In genomic region chr7:30477415-30478381, GRCm38 (mm10) we compare ENCODE assay signal across 8 mouse cellular contexts. TPM values are rescaled to one million over a fixed set of nuclear protein-coding genes. Genes with fewer than 3 reads are reported as not detected.
DNase-seq lines count a peak whose midpoint lies in the region; ATAC-seq and TF ChIP-seq lines count a peak whose summit lies in the region.

No protein-coding gene starts in this region.

- no peak for TF ChIP-seq CTCF in kidney, postnatal 0 days (IDR thresholded peaks at IDR 0.05; ENCODE audit: low read depth)
- TF ChIP-seq CTCF in kidney, adult 2 months (conservative IDR thresholded peaks at IDR 0.05; ENCODE audit: insufficient read depth, insufficient read length, low read depth, low read length), result no peak
- TF ChIP-seq CTCF in liver, postnatal 0 days (IDR thresholded peaks at IDR 0.05; ENCODE audit: low read depth), result no peak

- H3K4me3 ChIP-seq in kidney, postnatal 0 days (replicated peaks; ENCODE audit: low read depth, low read length), result no peak overlapping the region; the same call in 1 of the 2 replicates
- H3K4me3 ChIP-seq in kidney, adult 2 months (ENCODE audit: insufficient read depth, low read depth, low read length), result no peak overlapping the region
- peak overlapping the region; percentile 40 for H3K4me3 ChIP-seq in hindbrain, embryonic 15.5 days
- no peak overlapping the region for H3K4me3 ChIP-seq in liver, postnatal 0 days (ENCODE audit: low read depth, low read length)

- no peak for TF ChIP-seq EP300 in liver, postnatal 0 days (IDR thresholded peaks at IDR 0.05; ENCODE audit: low read depth)

- peak; percentile 93 for DNase-seq in kidney, postnatal 0 days (ENCODE audit: low spot score)
- no peak for DNase-seq in kidney, adult 2 months
- DNase-seq in embryo, embryonic 11 days, result peak; percentile 65
- no peak for DNase-seq in liver, postnatal 0 days
- peak; percentile 78 for DNase-seq in yolk sac, embryonic 10.5 days (ENCODE audit: low spot score)
- no peak for DNase-seq in urinary bladder, adult 2 months (ENCODE audit: low spot score)

- ATAC-seq in kidney, postnatal 0 days (replicated peaks; ENCODE audit: low FRiP score, low read depth), result 0 out of 2 replicates have a peak, but pooled peaks have one; percentile 43
- peak; percentile 62; the same call in 1 of the 2 replicates for ATAC-seq in hindbrain, embryonic 15.5 days (ENCODE audit: low FRiP score, low read depth)
- no peak for ATAC-seq in liver, postnatal 0 days
- no peak for ATAC-seq in CD4-positive, CD25-positive, alpha-beta regulatory T cell, adult 4 months

- H3K4me1 ChIP-seq in kidney, postnatal 0 days (replicated peaks; ENCODE audit: insufficient read depth, low read length), result no peaks in the 10 kb centered on the region
- H3K4me1 ChIP-seq in kidney, adult 2 months (ENCODE audit: control insufficient read depth, insufficient read depth, low read length), result no peaks in the 10 kb centered on the region
- H3K4me1 ChIP-seq in hindbrain, embryonic 15.5 days (replicated peaks), result peaks cover 9% of the 10 kb centered on the region
- H3K4me1 ChIP-seq in liver, postnatal 0 days (ENCODE audit: insufficient read depth), result peaks cover 4% of the 10 kb centered on the region; the same call in 1 of the 2 replicates

- no peak overlapping the region for H3K9ac ChIP-seq in kidney, postnatal 0 days (ENCODE audit: low read depth, low read length)
- H3K9ac ChIP-seq in hindbrain, embryonic 15.5 days, result peak overlapping the region; percentile 35; the same call in 1 of the 2 replicates
- H3K9ac ChIP-seq in liver, postnatal 0 days (replicated peaks), result no peak overlapping the region

- no peak for TF ChIP-seq POLR2A in kidney, adult 2 months (IDR thresholded peaks at IDR 0.05; ENCODE audit: low read depth, low read length)

- peak overlapping the region; percentile 47 for H3K4me2 ChIP-seq in kidney, postnatal 0 days (ENCODE audit: low read length)
- peak overlapping the region; percentile 62 for H3K4me2 ChIP-seq in hindbrain, embryonic 15.5 days
- peak overlapping the region; percentile 52 for H3K4me2 ChIP-seq in liver, postnatal 0 days (ENCODE audit: low read depth, low read length)

- WGBS in kidney, postnatal 0 days, result 2% methylated on average over 31 of the region's 32 CpGs
- WGBS in kidney, adult 2 months, result 8% methylated on average over 30 of the region's 32 CpGs
- WGBS in hindbrain, embryonic 15.5 days, result 7% methylated on average over 32 of the region's 32 CpGs
- WGBS in liver, postnatal 0 days (ENCODE audit: insufficient replicate concordance), result 16% methylated on average over 28 of the region's 32 CpGs

- H3K27ac ChIP-seq in kidney, postnatal 0 days, result no peak overlapping the region; the same call in 1 of the 2 replicates
- no peak overlapping the region for H3K27ac ChIP-seq in kidney, adult 2 months (ENCODE audit: insufficient read depth, low read depth, low read length)
- H3K27ac ChIP-seq in hindbrain, embryonic 15.5 days (replicated peaks), result peak overlapping the region; percentile 61
- H3K27ac ChIP-seq in liver, postnatal 0 days (ENCODE audit: low read depth), result no peak overlapping the region

- no peaks in the 10 kb centered on the region for H3K9me3 ChIP-seq in kidney, postnatal 0 days (replicated peaks; ENCODE audit: low read length)
- no peaks in the 10 kb centered on the region for H3K9me3 ChIP-seq in hindbrain, embryonic 15.5 days
- H3K9me3 ChIP-seq in liver, postnatal 0 days (ENCODE audit: low read length), result no peaks in the 10 kb centered on the region

- H3K27me3 ChIP-seq in kidney, postnatal 0 days (ENCODE audit: insufficient read depth, low read length), result peaks cover 3% of the 10 kb centered on the region; the same call in 1 of the 2 replicates
- no peaks in the 10 kb centered on the region for H3K27me3 ChIP-seq in kidney, adult 2 months (replicated peaks; ENCODE audit: control insufficient read depth, insufficient read depth, low read length)
- no peaks in the 10 kb centered on the region for H3K27me3 ChIP-seq in hindbrain, embryonic 15.5 days
- H3K27me3 ChIP-seq in liver, postnatal 0 days (ENCODE audit: insufficient read depth, low read length), result no peaks in the 10 kb centered on the region

- no peaks in the 10 kb centered on the region for H3K36me3 ChIP-seq in kidney, postnatal 0 days (ENCODE audit: insufficient read depth, low read length)
- no peaks in the 10 kb centered on the region for H3K36me3 ChIP-seq in kidney, adult 2 months (ENCODE audit: control insufficient read depth, insufficient read depth, low read length)
- H3K36me3 ChIP-seq in hindbrain, embryonic 15.5 days, result no peaks in the 10 kb centered on the region
- H3K36me3 ChIP-seq in liver, postnatal 0 days (replicated peaks; ENCODE audit: insufficient read depth, low read length), result no peaks in the 10 kb centered on the region

RNA-seq across cellular contexts. Expression of gene Prodh2, which starts 15.7 kb away (rescaled TPM):
- 22.9 and 34.1 TPM in 2 replicates for polyA plus RNA-seq in kidney, postnatal 0 days (2015; fragmentation: Nextera tagmentation; extraction: Ambion mirVana)
- polyA plus RNA-seq in kidney, adult 2 months (2012; rRNA removed), result 218 and 246 TPM in 2 replicates
- 0.36 TPM in 1 of 2 replicates, not detected in the other for polyA plus RNA-seq in hindbrain, embryonic 15.5 days (2015; fragmentation: Nextera tagmentation; extraction: Ambion mirVana)
- polyA plus RNA-seq in liver, postnatal 0 days (2015; fragmentation: Nextera tagmentation; extraction: Ambion mirVana), result 203 and 205 TPM in 2 replicates
- polyA plus RNA-seq in CD4-positive, CD25-positive, alpha-beta regulatory T cell, adult 4 months (2017; shearing (Covaris generic)), result not detected
- not detected in 2 replicates for polyA plus RNA-seq in urinary bladder, adult 2 months (2012; rRNA removed)

RNA-seq across cellular contexts. Expression of gene Nphs1, which starts 19.6 kb away (rescaled TPM):
- 3.8 and 4.3 TPM in 2 replicates for polyA plus RNA-seq in kidney, postnatal 0 days (2015; fragmentation: Nextera tagmentation; extraction: Ambion mirVana)
- polyA plus RNA-seq in kidney, adult 2 months (2012; rRNA removed), result 39.9 and 41.1 TPM in 2 replicates
- 1.1 and 1.2 TPM in 2 replicates for polyA plus RNA-seq in hindbrain, embryonic 15.5 days (2015; fragmentation: Nextera tagmentation; extraction: Ambion mirVana)
- polyA plus RNA-seq in liver, postnatal 0 days (2015; fragmentation: Nextera tagmentation; extraction: Ambion mirVana), result 0.06 and 0.07 TPM in 2 replicates
- not detected for polyA plus RNA-seq in CD4-positive, CD25-positive, alpha-beta regulatory T cell, adult 4 months (2017; shearing (Covaris generic))
- polyA plus RNA-seq in urinary bladder, adult 2 months (2012; rRNA removed), result not detected in 2 replicates

RNA-seq across cellular contexts. Expression of gene Kirrel2, which starts 20.2 kb away (rescaled TPM):
- 0.65 and 1.5 TPM in 2 replicates for polyA plus RNA-seq in kidney, postnatal 0 days (2015; fragmentation: Nextera tagmentation; extraction: Ambion mirVana)
- 0.30 and 0.33 TPM in 2 replicates for polyA plus RNA-seq in kidney, adult 2 months (2012; rRNA removed)
- polyA plus RNA-seq in hindbrain, embryonic 15.5 days (2015; fragmentation: Nextera tagmentation; extraction: Ambion mirVana), result 4.7 and 7.3 TPM in 2 replicates
- 0.05 TPM in 1 of 2 replicates, not detected in the other for polyA plus RNA-seq in liver, postnatal 0 days (2015; fragmentation: Nextera tagmentation; extraction: Ambion mirVana)
- not detected for polyA plus RNA-seq in CD4-positive, CD25-positive, alpha-beta regulatory T cell, adult 4 months (2017; shearing (Covaris generic))
- polyA plus RNA-seq in urinary bladder, adult 2 months (2012; rRNA removed), result not detected in 2 replicates

RNA-seq across cellular contexts. Expression of gene Aplp1, which starts 32.4 kb away (rescaled TPM):
- polyA plus RNA-seq in kidney, postnatal 0 days (2015; fragmentation: Nextera tagmentation; extraction: Ambion mirVana), result 24.1 and 25.4 TPM in 2 replicates
- polyA plus RNA-seq in kidney, adult 2 months (2012; rRNA removed), result 13.0 and 14.2 TPM in 2 replicates
- 674 and 762 TPM in 2 replicates for polyA plus RNA-seq in hindbrain, embryonic 15.5 days (2015; fragmentation: Nextera tagmentation; extraction: Ambion mirVana)
- polyA plus RNA-seq in liver, postnatal 0 days (2015; fragmentation: Nextera tagmentation; extraction: Ambion mirVana), result 1.2 and 1.6 TPM in 2 replicates
- 1 to 10 TPM; 3.1 to 3.5 TPM for polyA plus RNA-seq in CD4-positive, CD25-positive, alpha-beta regulatory T cell, adult 4 months (2017; shearing (Covaris generic))
- polyA plus RNA-seq in urinary bladder, adult 2 months (2012; rRNA removed), result 4.2 and 4.5 TPM in 2 replicates

RNA-seq across cellular contexts. Expression of gene Nfkbid, which starts 56.2 kb away (rescaled TPM):
- 1.1 and 1.2 TPM in 2 replicates for polyA plus RNA-seq in kidney, postnatal 0 days (2015; fragmentation: Nextera tagmentation; extraction: Ambion mirVana)
- polyA plus RNA-seq in kidney, adult 2 months (2012; rRNA removed), result 1.8 and 3.1 TPM in 2 replicates
- 2.4 and 2.9 TPM in 2 replicates for polyA plus RNA-seq in hindbrain, embryonic 15.5 days (2015; fragmentation: Nextera tagmentation; extraction: Ambion mirVana)
- 1.7 and 2.3 TPM in 2 replicates for polyA plus RNA-seq in liver, postnatal 0 days (2015; fragmentation: Nextera tagmentation; extraction: Ambion mirVana)
- polyA plus RNA-seq in CD4-positive, CD25-positive, alpha-beta regulatory T cell, adult 4 months (2017; shearing (Covaris generic)), result 10 to 100 TPM; 39.2 to 44.4 TPM
- 1.8 and 2.0 TPM in 2 replicates for polyA plus RNA-seq in urinary bladder, adult 2 months (2012; rRNA removed)

Comparison
In these comparisons a context has a peak if more than half of its experiments do, and no peak if none do; other contexts are left out.
1. DNase-seq: peak in kidney, postnatal 0 days (single experiment), embryo, embryonic 11 days (single experiment) and yolk sac, embryonic 10.5 days (single experiment); none in kidney, adult 2 months (single experiment), liver, postnatal 0 days (single experiment) and urinary bladder, adult 2 months (single experiment).
2. ATAC-seq: peak in kidney, postnatal 0 days (single experiment) and hindbrain, embryonic 15.5 days (single experiment); none in liver, postnatal 0 days (single experiment) and CD4-positive, CD25-positive, alpha-beta regulatory T cell, adult 4 months (single experiment).
3. RNA of gene Prodh2, which starts 15.7 kb away (polyA plus RNA-seq): 218 to 246 TPM in kidney, adult 2 months, 203 to 205 TPM in liver, postnatal 0 days and 22.9 to 34.1 TPM in kidney, postnatal 0 days; 0.36 TPM in hindbrain, embryonic 15.5 days, not detected in CD4-positive, CD25-positive, alpha-beta regulatory T cell, adult 4 months and not detected in urinary bladder, adult 2 months; every median in the first group is over 10 times any median in the second.
4. Peak in every context shown above with its lines, with median percentiles within 50 percentile points of each other: H3K4me2 ChIP-seq.